Mouse (Mus musculus): ENCODE results near the gene Cebpg. TPM values are rescaled to one million over a fixed set of nuclear protein-coding genes. Genes with fewer than 3 reads are reported as not detected.

The Cebpg gene
- polyA plus RNA-seq, 1 experiment from 2014 or later, result 41.7 TPM

- Histone ChIP-seq H3K36me3 (ENCODE audit: insufficient read depth) (no peaks in the 10 kb centered on the region), H3K27ac (ENCODE audit: low read depth) (peak overlapping the region; percentile 70), H3K27me3 (ENCODE audit: insufficient read depth, low read length) (peaks cover 5% of the 10 kb centered on the region; the same call in 1 of the 2 replicates), H3K9ac (no peak overlapping the region), H3K4me3 (ENCODE audit: low read depth, low read length) (no peak overlapping the region), H3K9me3 (ENCODE audit: low read depth, low read length) (no peaks in the 10 kb centered on the region), H3K4me1 (ENCODE audit: insufficient read depth) (0 out of 2 replicates have a peak, but pooled peaks cover 5% of the 10 kb centered on the region), H3K4me2 (no peak overlapping the region)
- TF ChIP-seq CTCF (IDR thresholded peaks at IDR 0.05; ENCODE audit: low read depth), result no peak
- 56% methylated on average over 12 of the region's 12 CpGs for WGBS
- ATAC-seq (ENCODE audit: insufficient read depth) (peak; percentile 81), DNase-seq (peak; percentile 39)
These were observed 28.4 kb upstream of the Cebpg start for GRCm38 (mm10) chr7:35084565-35085360.

- WGBS, result 64% methylated on average over 9 of the region's 9 CpGs
- Histone ChIP-seq H3K4me1 (ENCODE audit: insufficient read depth) (0 out of 2 replicates have a peak, but pooled peaks cover 5% of the 10 kb centered on the region), H3K27me3 (ENCODE audit: insufficient read depth, low read length) (no peaks in the 10 kb centered on the region), H3K4me2 (peak overlapping the region; percentile 44), H3K9me3 (ENCODE audit: low read depth, low read length) (no peaks in the 10 kb centered on the region), H3K9ac (no peak overlapping the region), H3K4me3 (ENCODE audit: low read depth, low read length) (peak overlapping the region; percentile 15; the same call in 1 of the 2 replicates), H3K27ac (ENCODE audit: low read depth) (0 out of 2 replicates have a peak overlapping the region, but pooled peaks have one; percentile 60), H3K36me3 (ENCODE audit: insufficient read depth) (no peaks in the 10 kb centered on the region)
- no peak for ATAC-seq (ENCODE audit: insufficient read depth)
- no peak for TF ChIP-seq CTCF (IDR thresholded peaks at IDR 0.05; ENCODE audit: low read depth)
- DNase-seq, result no peak
These were observed 25.2 kb upstream of the Cebpg start for GRCm38 (mm10) chr7:35081406-35082104.

GRCm38 (mm10) chr7:35080843-35081338 is 24.5 kb upstream of the Cebpg start:
- 0 out of 2 replicates have a peak, but pooled peaks cover 2% of the 10 kb centered on the region for H3K4me1 ChIP-seq (ENCODE audit: insufficient read depth)
- peak overlapping the region; percentile 44 for H3K4me2 ChIP-seq
- 0 out of 2 replicates have a peak overlapping the region, but pooled peaks have one; percentile 60 for H3K27ac ChIP-seq (ENCODE audit: low read depth)
- H3K9me3 ChIP-seq (ENCODE audit: low read depth, low read length), result no peaks in the 10 kb centered on the region
- H3K4me3 ChIP-seq (ENCODE audit: low read depth, low read length), result peak overlapping the region; percentile 15; the same call in 1 of the 2 replicates
- no peak for TF ChIP-seq CTCF (IDR thresholded peaks at IDR 0.05; ENCODE audit: low read depth)
- DNase-seq, result peak; percentile 50
- no peak for ATAC-seq (ENCODE audit: insufficient read depth)
- no peaks in the 10 kb centered on the region for H3K27me3 ChIP-seq (ENCODE audit: insufficient read depth, low read length)
- 21% methylated on average over 10 of the region's 10 CpGs for WGBS
- H3K9ac ChIP-seq, result peak overlapping the region; percentile 20
- no peaks in the 10 kb centered on the region for H3K36me3 ChIP-seq (ENCODE audit: insufficient read depth)

GRCm38 (mm10) chr7:35076645-35077044 is 20.3 kb upstream of the Cebpg start:
- ATAC-seq (ENCODE audit: insufficient read depth) (no peak), DNase-seq (no peak)
- Histone ChIP-seq H3K27me3 (ENCODE audit: insufficient read depth, low read length) (no peaks in the 10 kb centered on the region), H3K36me3 (ENCODE audit: insufficient read depth) (no peaks in the 10 kb centered on the region), H3K9ac (no peak overlapping the region), H3K27ac (ENCODE audit: low read depth) (no peak overlapping the region), H3K4me3 (ENCODE audit: low read depth, low read length) (no peak overlapping the region), H3K9me3 (ENCODE audit: low read depth, low read length) (no peaks in the 10 kb centered on the region), H3K4me2 (no peak overlapping the region), H3K4me1 (ENCODE audit: insufficient read depth) (0 out of 2 replicates have a peak, but pooled peaks cover 2% of the 10 kb centered on the region)
- no peak for TF ChIP-seq CTCF (IDR thresholded peaks at IDR 0.05; ENCODE audit: low read depth)
- 36% methylated on average over 5 of the region's 5 CpGs for WGBS

GRCm38 (mm10) chr7:35066640-35067212 is 10.4 kb upstream of the Cebpg start:
- TF ChIP-seq CTCF (IDR thresholded peaks at IDR 0.05; ENCODE audit: low read depth), result no peak
- no peak overlapping the region for H3K9ac ChIP-seq
- DNase-seq (no peak), ATAC-seq (ENCODE audit: insufficient read depth) (no peak)
- no peak overlapping the region for H3K4me3 ChIP-seq (ENCODE audit: low read depth, low read length)
- no peaks in the 10 kb centered on the region for H3K4me1 ChIP-seq (ENCODE audit: insufficient read depth)
- 81% methylated on average over 8 of the region's 8 CpGs for WGBS
- no peak overlapping the region for H3K27ac ChIP-seq (ENCODE audit: low read depth)
- H3K9me3 ChIP-seq (ENCODE audit: low read depth, low read length), result no peaks in the 10 kb centered on the region
- H3K27me3 ChIP-seq (ENCODE audit: insufficient read depth, low read length), result no peaks in the 10 kb centered on the region
- no peak overlapping the region for H3K4me2 ChIP-seq
- H3K36me3 ChIP-seq (ENCODE audit: insufficient read depth), result no peaks in the 10 kb centered on the region

DNA sequence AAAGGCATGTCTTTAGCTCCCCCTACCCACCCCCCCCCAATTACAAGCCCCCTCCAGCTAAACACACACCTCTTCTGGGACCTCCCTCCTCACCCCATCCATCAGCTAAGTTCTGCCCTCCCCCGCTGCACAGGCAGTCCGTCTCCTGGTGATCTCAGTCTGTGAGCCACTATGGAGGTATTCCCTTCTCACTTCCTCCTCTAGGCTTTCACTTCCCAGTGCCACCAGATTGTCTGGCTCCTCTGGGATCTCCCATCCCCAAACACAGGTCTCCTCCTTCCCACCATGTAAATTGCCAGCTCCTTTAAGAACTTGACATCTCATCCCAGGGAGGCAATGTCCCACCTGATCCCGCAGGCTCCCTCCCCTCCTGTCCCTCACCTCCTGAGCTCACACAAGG is 9.6 kb upstream of the Cebpg start:
- 69% methylated on average over 3 of the region's 3 CpGs for WGBS
- Histone ChIP-seq H3K36me3 (ENCODE audit: insufficient read depth) (no peaks in the 10 kb centered on the region), H3K4me2 (no peak overlapping the region), H3K27me3 (ENCODE audit: insufficient read depth, low read length) (no peaks in the 10 kb centered on the region), H3K9me3 (ENCODE audit: low read depth, low read length) (no peaks in the 10 kb centered on the region), H3K9ac (no peak overlapping the region), H3K4me1 (ENCODE audit: insufficient read depth) (no peaks in the 10 kb centered on the region), H3K27ac (ENCODE audit: low read depth) (no peak overlapping the region), H3K4me3 (ENCODE audit: low read depth, low read length) (no peak overlapping the region)
- no peak for TF ChIP-seq CTCF (IDR thresholded peaks at IDR 0.05; ENCODE audit: low read depth)
- ATAC-seq (ENCODE audit: insufficient read depth) (no peak), DNase-seq (no peak)

All from lung, embryonic 14.5 days (tissue).